Mouse (Mus musculus) forebrain, embryonic 16.5 days (tissue): ENCODE results near the gene Adgre1. TPM values are rescaled to one million over a fixed set of nuclear protein-coding genes. Genes with fewer than 3 reads are reported as not detected.

ENCODE experiments used
- ATAC-seq: fragments of 200-750 bp; cut with Nextera tagmentation; 2 replicates; pipeline ENCODE4 v1.8.0; 2017; ENCODE audit warnings: mild to moderate bottlenecking, moderate library complexity
- H3K27ac ChIP-seq: fragments of 300-500 bp; sonication (generic); 2 replicates; pipeline ENCODE4 v1.5.1; 2014; ENCODE audit warnings: low read length, control low read depth
- H3K27me3 ChIP-seq: fragments of 300-500 bp; sonication (generic); replicated peaks from 2 replicates; pipeline ENCODE4 v1.6.1; 2014; ENCODE audit warnings: low read length; ENCODE audit not compliant: control insufficient read depth, insufficient read depth
- H3K36me3 ChIP-seq: fragments of 300-500 bp; sonication (generic); 2 replicates; pipeline ENCODE4 v1.6.1; 2014; ENCODE audit not compliant: control insufficient read depth, insufficient read depth
- H3K4me1 ChIP-seq: fragments of 300-500 bp; sonication (generic); replicated peaks from 2 replicates; pipeline ENCODE4 v1.6.1; 2014; ENCODE audit warnings: low read length; ENCODE audit not compliant: control insufficient read depth, insufficient read depth
- H3K4me2 ChIP-seq: fragments of 300-500 bp; sonication (generic); 2 replicates; pipeline ENCODE4 v1.6.1; 2014; ENCODE audit warnings: mild to moderate bottlenecking, low read length, control low read depth
- H3K4me3 ChIP-seq: fragments of 300-500 bp; sonication (generic); replicated peaks from 2 replicates; pipeline ENCODE4 v1.5.1; 2014; ENCODE audit warnings: mild to moderate bottlenecking, low read length, control low read depth
- H3K9ac ChIP-seq: fragments of 300-500 bp; sonication (generic); replicated peaks from 2 replicates; pipeline ENCODE4 v1.6.1; 2014; ENCODE audit warnings: low read depth, low read length, control low read depth
- H3K9me3 ChIP-seq: fragments of 300-500 bp; sonication (generic); 2 replicates; pipeline ENCODE4 v1.6.1; 2016; ENCODE audit warnings: low read length; ENCODE audit not compliant: control insufficient read depth
- WGBS: fragments of 180-500 bp; shearing (Covaris S2); extraction: QIAGEN DNeasy Blood & Tissue Kit; methylation state at CpG from one replicate; pipeline ENCODE4 v1.1.7; 2014; 5-methylcytosine and 5-hydroxymethylcytosine counted together
- polyA plus RNA-seq: library from polyadenylated mRNA; unstranded; fragments of >200 nt; fragmentation: Nextera tagmentation; extraction: Ambion mirVana; gene quantifications from 2 replicates; pipeline ENCODE4 v1.2.1, GENCODE M21; 2015

Gene Adgre1
- polyA plus RNA-seq, 1 experiment from 2014 or later = 3.0 TPM

DNA sequence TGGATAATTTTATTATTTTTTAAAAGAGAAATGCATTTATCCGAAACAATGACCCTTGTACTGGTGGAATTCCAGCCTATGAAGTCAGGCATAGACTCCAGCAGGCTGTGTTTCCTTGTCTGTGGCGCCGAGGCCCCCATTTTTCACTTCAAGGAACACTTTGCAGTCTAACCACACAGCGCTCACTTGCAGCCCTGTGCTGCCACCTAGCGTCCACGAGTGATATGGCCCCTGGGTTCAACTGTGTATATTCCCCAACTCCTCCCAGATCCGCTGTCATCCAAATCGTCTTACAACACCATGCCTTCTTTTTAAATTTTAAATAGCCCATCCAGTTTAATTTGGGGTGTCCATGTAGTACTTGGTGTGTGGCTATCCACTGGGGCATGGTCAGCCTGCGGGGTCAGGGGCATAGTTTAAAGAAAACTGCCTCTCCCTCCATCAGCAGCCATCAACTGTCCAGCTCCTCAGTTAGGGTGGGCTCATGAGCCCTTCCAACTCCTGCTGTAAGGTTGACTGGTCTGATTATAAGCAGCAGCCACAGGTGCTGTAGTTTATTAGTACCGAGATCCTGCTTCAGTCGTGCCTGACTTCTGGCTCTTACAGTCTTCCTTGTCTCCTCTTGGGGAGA, 22.7 kb upstream of the Adgre1 start:
- ATAC-seq = peak; percentile 95
- H3K36me3 ChIP-seq = no peaks in the 10 kb centered on the region
- 9% methylated on average over 11 of the region's 11 CpGs for WGBS
- H3K27me3 ChIP-seq = no peaks in the 10 kb centered on the region
- no peak overlapping the region for H3K27ac ChIP-seq
- no peaks in the 10 kb centered on the region for H3K9me3 ChIP-seq
- H3K4me3 ChIP-seq = no peak overlapping the region
- no peaks in the 10 kb centered on the region for H3K4me1 ChIP-seq
- H3K4me2 ChIP-seq = 0 out of 2 replicates have a peak overlapping the region, but pooled peaks have one; percentile 10
- no peak overlapping the region for H3K9ac ChIP-seq

DNA sequence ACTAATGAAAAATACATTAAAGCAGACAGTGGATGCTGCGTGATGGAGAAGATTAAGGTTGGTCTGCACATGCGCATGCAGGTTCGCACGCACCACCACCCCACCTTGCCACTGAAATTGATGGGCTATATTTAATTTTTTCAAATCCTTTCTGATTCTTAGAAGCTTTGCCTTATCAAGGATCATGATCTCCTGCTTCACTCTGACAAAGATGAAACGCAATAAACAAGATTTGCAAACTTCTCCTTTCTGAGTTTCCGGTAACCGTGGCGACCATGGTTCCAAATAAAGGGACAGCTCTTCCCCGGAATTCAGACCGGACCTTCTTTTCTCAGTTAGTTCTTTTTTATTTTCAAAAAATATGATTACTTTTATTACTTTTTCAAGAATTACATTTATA, 20.5 kb upstream of the Adgre1 start:
- H3K9ac ChIP-seq = no peak overlapping the region
- no peaks in the 10 kb centered on the region for H3K36me3 ChIP-seq
- no peaks in the 10 kb centered on the region for H3K4me1 ChIP-seq
- no peak overlapping the region for H3K4me3 ChIP-seq
- H3K9me3 ChIP-seq = no peaks in the 10 kb centered on the region
- H3K27me3 ChIP-seq = no peaks in the 10 kb centered on the region
- no peak overlapping the region for H3K4me2 ChIP-seq
- no peak overlapping the region for H3K27ac ChIP-seq
- 83% methylated on average over 10 of the region's 10 CpGs for WGBS
- no peak for ATAC-seq

GRCm38 (mm10) chr17:57339298-57339697, 19.2 kb upstream of the Adgre1 start:
- 83% methylated on average over 9 of the region's 9 CpGs for WGBS
- Histone ChIP-seq H3K4me3 (no peak overlapping the region), H3K9ac (no peak overlapping the region), H3K4me1 (no peaks in the 10 kb centered on the region), H3K4me2 (no peak overlapping the region), H3K9me3 (no peaks in the 10 kb centered on the region), H3K27me3 (no peaks in the 10 kb centered on the region), H3K27ac (no peak overlapping the region), H3K36me3 (no peaks in the 10 kb centered on the region)
- no peak for ATAC-seq

DNA sequence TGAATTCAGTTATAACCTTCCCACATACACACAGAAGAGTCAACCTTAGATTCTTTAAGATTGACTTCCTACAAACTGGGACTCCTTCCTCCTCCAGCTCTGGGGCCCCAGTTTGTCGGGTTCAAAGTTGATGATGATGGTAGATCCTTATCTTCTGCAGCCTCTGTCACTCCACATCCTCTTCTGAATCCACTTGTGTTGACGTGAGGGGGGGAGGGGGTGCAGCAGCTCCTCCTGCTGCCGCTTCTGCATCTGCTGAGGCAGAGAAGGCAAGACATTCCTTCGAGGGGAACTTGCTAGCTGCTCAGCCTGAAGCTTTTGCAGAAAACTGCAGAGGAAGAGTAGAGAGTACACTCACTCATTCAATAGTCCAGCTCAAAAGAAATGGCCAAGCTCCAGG, 16.9 kb upstream of the Adgre1 start:
- no peak overlapping the region for H3K4me3 ChIP-seq
- whole genome bisulfite sequencing = 69% methylated on average over 4 of the region's 4 CpGs
- no peaks in the 10 kb centered on the region for H3K27me3 ChIP-seq
- H3K9me3 ChIP-seq = no peaks in the 10 kb centered on the region
- ATAC-seq = no peak
- H3K9ac ChIP-seq = no peak overlapping the region
- H3K27ac ChIP-seq = no peak overlapping the region
- H3K4me1 ChIP-seq = no peaks in the 10 kb centered on the region
- no peaks in the 10 kb centered on the region for H3K36me3 ChIP-seq
- H3K4me2 ChIP-seq = no peak overlapping the region

DNA sequence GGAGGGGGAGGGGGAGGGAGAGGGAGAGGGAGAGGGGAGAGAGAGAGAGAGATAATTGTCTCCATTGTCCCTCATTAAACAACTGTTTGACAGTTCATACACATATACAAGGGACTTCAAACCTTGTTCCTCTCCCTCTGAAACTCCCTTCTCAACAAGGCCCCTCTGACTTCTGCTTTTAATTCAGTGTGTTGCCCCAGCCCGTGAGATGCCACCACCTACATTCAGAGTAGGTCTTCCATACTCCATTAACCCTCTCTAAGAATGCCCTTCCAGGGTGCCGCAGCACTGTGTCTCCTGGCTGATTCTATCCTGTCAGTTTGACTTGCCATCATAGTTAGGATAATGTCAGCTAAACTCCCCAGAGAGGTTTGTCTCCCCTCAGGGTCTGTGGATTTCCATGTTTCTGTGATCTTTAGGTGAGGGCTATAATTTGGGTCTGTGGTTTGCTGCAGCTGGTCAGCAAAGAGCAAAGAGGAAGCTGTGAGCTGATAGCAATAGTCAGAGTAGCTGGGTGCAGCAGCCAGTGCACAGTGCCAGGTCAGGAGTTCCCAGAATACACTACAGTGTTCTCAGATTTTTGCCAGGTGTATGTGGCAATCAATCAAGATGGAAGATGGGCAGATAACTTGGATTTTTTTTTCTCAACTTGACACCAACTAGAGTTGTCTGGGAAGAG, 14.3 kb upstream of the Adgre1 start:
- 69% methylated on average over 2 of the region's 2 CpGs for WGBS
- no peaks in the 10 kb centered on the region for H3K4me1 ChIP-seq

GRCm38 (mm10) chr17:57347017-57347416, 11.5 kb upstream of the Adgre1 start:
- WGBS = 72% methylated on average over 6 of the region's 6 CpGs
- Histone ChIP-seq H3K4me2 (no peak overlapping the region), H3K4me3 (no peak overlapping the region), H3K27ac (no peak overlapping the region), H3K27me3 (no peaks in the 10 kb centered on the region), H3K9ac (no peak overlapping the region), H3K36me3 (no peaks in the 10 kb centered on the region), H3K4me1 (no peaks in the 10 kb centered on the region), H3K9me3 (no peaks in the 10 kb centered on the region)
- ATAC-seq = no peak

More for the DNA sequence above, 14.3 kb upstream of the Adgre1 start:
- no peak overlapping the region for H3K4me3 ChIP-seq
- H3K9me3 ChIP-seq = no peaks in the 10 kb centered on the region
- no peak overlapping the region for H3K4me2 ChIP-seq
- H3K27ac ChIP-seq = no peak overlapping the region
- H3K27me3 ChIP-seq = no peaks in the 10 kb centered on the region
- H3K9ac ChIP-seq = no peak overlapping the region
- no peaks in the 10 kb centered on the region for H3K36me3 ChIP-seq
- ATAC-seq = no peak

GRCm38 (mm10) chr17:57347781-57348180, 10.7 kb upstream of the Adgre1 start:
- WGBS = 95% methylated on average over 2 of the region's 2 CpGs
- H3K4me3 ChIP-seq = no peak overlapping the region
- ATAC-seq = no peak
- no peaks in the 10 kb centered on the region for H3K9me3 ChIP-seq
- H3K9ac ChIP-seq = no peak overlapping the region
- H3K27ac ChIP-seq = no peak overlapping the region
- no peaks in the 10 kb centered on the region for H3K4me1 ChIP-seq
- H3K27me3 ChIP-seq = no peaks in the 10 kb centered on the region
- no peak overlapping the region for H3K4me2 ChIP-seq
- H3K36me3 ChIP-seq = no peaks in the 10 kb centered on the region

DNA sequence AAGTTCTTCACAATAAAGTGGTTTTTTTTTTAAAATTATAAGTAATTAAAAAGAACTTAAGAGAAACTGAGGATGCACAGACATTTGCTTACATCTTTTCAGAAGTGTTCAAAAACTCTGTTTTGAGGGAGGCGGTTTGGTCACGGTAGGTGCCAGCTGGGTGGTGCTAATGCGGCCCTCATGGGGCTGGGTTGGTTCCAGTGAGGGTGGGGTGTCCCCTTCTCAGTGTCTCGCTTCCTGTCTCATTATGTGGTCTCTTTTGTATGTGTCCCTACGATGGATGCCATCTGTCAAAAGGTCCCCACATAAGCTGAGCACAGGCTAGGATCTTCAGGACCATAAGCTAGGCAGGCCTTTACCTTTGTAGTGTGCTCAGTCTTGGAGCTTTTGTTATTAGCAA, 9.4 kb upstream of the Adgre1 start:
- no peaks in the 10 kb centered on the region for H3K36me3 ChIP-seq
- H3K9ac ChIP-seq = no peak overlapping the region
- no peak overlapping the region for H3K4me2 ChIP-seq
- no peaks in the 10 kb centered on the region for H3K27me3 ChIP-seq
- no peak overlapping the region for H3K4me3 ChIP-seq
- no peaks in the 10 kb centered on the region for H3K9me3 ChIP-seq
- H3K27ac ChIP-seq = no peak overlapping the region
- H3K4me1 ChIP-seq = no peaks in the 10 kb centered on the region
- WGBS = 75% methylated on average over 5 of the region's 5 CpGs
- no peak for ATAC-seq

GRCm38 (mm10) chr17:57350212-57350611, 8.3 kb upstream of the Adgre1 start:
- no peaks in the 10 kb centered on the region for H3K9me3 ChIP-seq
- H3K4me2 ChIP-seq = no peak overlapping the region
- no peaks in the 10 kb centered on the region for H3K4me1 ChIP-seq
- no peak overlapping the region for H3K9ac ChIP-seq
- ATAC-seq = no peak
- no peaks in the 10 kb centered on the region for H3K27me3 ChIP-seq
- no peaks in the 10 kb centered on the region for H3K36me3 ChIP-seq
- no peak overlapping the region for H3K27ac ChIP-seq
- 89% methylated on average over 5 of the region's 5 CpGs for WGBS
- H3K4me3 ChIP-seq = no peak overlapping the region
